Mouse (Mus musculus) embryonic fibroblast, embryonic 13.5 days (primary cell): ENCODE results near the gene Eif2s1.
A peak's percentile ranks its signal among the peaks of the same experiment; 100 is the strongest.

Experiments used
- CTCF ChIP-seq: IDR thresholded peaks from 2 replicates; pipeline ENCODE4 v1.5.1; 2011; ENCODE audit warnings: mild to moderate bottlenecking, control low read depth, low read length, moderate library complexity, borderline replicate concordance; ENCODE audit not compliant: insufficient read depth
- POLR2A ChIP-seq: IDR thresholded peaks from 2 replicates; pipeline ENCODE4 v1.6.1; 2011; ENCODE audit warnings: low read depth, mild to moderate bottlenecking, control low read depth, low read length, moderate library complexity

- TF ChIP-seq CTCF (no peak), POLR2A (peak; percentile 64)
These were observed 50.2 kb downstream of the Eif2s1 start for GRCm38 (mm10) chr12:78911707-78912417.
